ENCODE assay signal across 10 mouse cellular contexts in genomic region chr5:125102352-125102751, GRCm38 (mm10).
A peak's percentile ranks its signal among the peaks of the same experiment; 100 is the strongest.
DNase-seq lines count a peak whose midpoint lies in the region; ATAC-seq lines count a peak whose summit lies in the region.
"Had no signal": no experiment of that assay in that cellular context is flagged by ENCODE, and none has a peak within 500 bp of the region (broad histone marks: within the 10 kb centered on the region; RNA-seq: fewer than 3 reads in every experiment).

No protein-coding gene starts in this region.

- H3K9ac ChIP-seq in kidney, embryonic 15.5 days = peak overlapping the region; percentile 29; the same call in 1 of the 2 replicates
- H3K9ac ChIP-seq in kidney, embryonic 16.5 days (replicated peaks; ENCODE audit: low read length) = no peak overlapping the region
- H3K9ac ChIP-seq in embryonic facial prominence, embryonic 14.5 days (ENCODE audit: low read depth, low read length) = no peak overlapping the region
- H3K9ac ChIP-seq in intestine, embryonic 14.5 days (ENCODE audit: low read length) = no peak overlapping the region
- no peak overlapping the region for H3K9ac ChIP-seq in neural tube, embryonic 12.5 days

- WGBS in kidney, embryonic 15.5 days = 69% methylated on average over 8 of the region's 8 CpGs
- whole genome bisulfite sequencing in kidney, embryonic 16.5 days = 66% methylated on average over 8 of the region's 8 CpGs
- 77% methylated on average over 8 of the region's 8 CpGs for WGBS in embryonic facial prominence, embryonic 14.5 days
- WGBS in intestine, embryonic 14.5 days = 67% methylated on average over 8 of the region's 8 CpGs
- 79% methylated on average over 8 of the region's 8 CpGs for WGBS in neural tube, embryonic 12.5 days

- no peak overlapping the region for H3K4me3 ChIP-seq in kidney, embryonic 15.5 days (replicated peaks)
- H3K4me3 ChIP-seq in kidney, embryonic 16.5 days (ENCODE audit: low read length) = no peak overlapping the region
- no peak overlapping the region for H3K4me3 ChIP-seq in embryonic facial prominence, embryonic 14.5 days (ENCODE audit: low read depth, low read length)
- H3K4me3 ChIP-seq in intestine, embryonic 14.5 days (ENCODE audit: low read depth, low read length) = no peak overlapping the region
- H3K4me3 ChIP-seq in neural tube, embryonic 12.5 days = no peak overlapping the region

- no peaks in the 10 kb centered on the region for H3K9me3 ChIP-seq in kidney, embryonic 15.5 days (replicated peaks)
- H3K9me3 ChIP-seq in kidney, embryonic 16.5 days (ENCODE audit: low read length) = no peaks in the 10 kb centered on the region
- no peaks in the 10 kb centered on the region for H3K9me3 ChIP-seq in embryonic facial prominence, embryonic 14.5 days (ENCODE audit: control insufficient read depth, low read length)
- no peaks in the 10 kb centered on the region for H3K9me3 ChIP-seq in intestine, embryonic 14.5 days (ENCODE audit: control insufficient read depth, low read length)
- H3K9me3 ChIP-seq in neural tube, embryonic 12.5 days = no peaks in the 10 kb centered on the region

- no peak overlapping the region for H3K4me2 ChIP-seq in kidney, embryonic 15.5 days
- H3K4me2 ChIP-seq in kidney, embryonic 16.5 days (replicated peaks; ENCODE audit: low read depth, low read length) = no peak overlapping the region
- H3K4me2 ChIP-seq in embryonic facial prominence, embryonic 14.5 days (ENCODE audit: low read depth, low read length) = no peak overlapping the region
- H3K4me2 ChIP-seq in intestine, embryonic 14.5 days (ENCODE audit: low read length) = no peak overlapping the region
- 0 out of 2 replicates have a peak overlapping the region, but pooled peaks have one; percentile 7 for H3K4me2 ChIP-seq in neural tube, embryonic 12.5 days (replicated peaks)

- peaks cover 53% of the 10 kb centered on the region for H3K4me1 ChIP-seq in kidney, embryonic 15.5 days
- H3K4me1 ChIP-seq in kidney, embryonic 16.5 days (ENCODE audit: insufficient read depth, low read length) = peaks cover 27% of the 10 kb centered on the region
- H3K4me1 ChIP-seq in embryonic facial prominence, embryonic 14.5 days (ENCODE audit: control insufficient read depth, insufficient read depth, low read length) = peaks cover 17% of the 10 kb centered on the region
- peaks cover 22% of the 10 kb centered on the region for H3K4me1 ChIP-seq in intestine, embryonic 14.5 days (replicated peaks; ENCODE audit: control insufficient read depth, insufficient read depth, low read length)
- H3K4me1 ChIP-seq in neural tube, embryonic 12.5 days = peaks cover 38% of the 10 kb centered on the region

- DNase-seq in embryonic facial prominence, embryonic 14.5 days (ENCODE audit: low spot score) = no peak
- DNase-seq in intestine, embryonic 14.5 days (ENCODE audit: low spot score) = no peak
- DNase-seq in cerebellum, adult 18-20 months = no peak
- DNase-seq in kidney, postnatal 10 days = no peak
- DNase-seq in gastrocnemius, postnatal 25 days = no peak
- DNase-seq: adrenal gland, adult 8-10 months had no signal

- H3K27me3 ChIP-seq in kidney, embryonic 15.5 days = no peaks in the 10 kb centered on the region
- H3K27me3 ChIP-seq in kidney, embryonic 16.5 days (ENCODE audit: insufficient read depth, low read length) = no peaks in the 10 kb centered on the region
- no peaks in the 10 kb centered on the region for H3K27me3 ChIP-seq in embryonic facial prominence, embryonic 14.5 days (replicated peaks; ENCODE audit: control insufficient read depth, insufficient read depth, low read length)
- H3K27me3 ChIP-seq in intestine, embryonic 14.5 days (replicated peaks; ENCODE audit: control insufficient read depth, insufficient read depth, low read length) = no peaks in the 10 kb centered on the region
- no peaks in the 10 kb centered on the region for H3K27me3 ChIP-seq in neural tube, embryonic 12.5 days (replicated peaks)
- H3K27me3 ChIP-seq: CH12.LX had no signal

- peaks cover 87% of the 10 kb centered on the region for H3K36me3 ChIP-seq in kidney, embryonic 15.5 days
- peaks cover 48% of the 10 kb centered on the region for H3K36me3 ChIP-seq in kidney, embryonic 16.5 days (ENCODE audit: insufficient read depth, low read length)
- peaks cover 83% of the 10 kb centered on the region for H3K36me3 ChIP-seq in embryonic facial prominence, embryonic 14.5 days (ENCODE audit: control insufficient read depth, insufficient read depth, low read length)
- H3K36me3 ChIP-seq in intestine, embryonic 14.5 days (ENCODE audit: control insufficient read depth, insufficient read depth, low read length) = peaks cover 81% of the 10 kb centered on the region
- H3K36me3 ChIP-seq in neural tube, embryonic 12.5 days = peaks cover 69% of the 10 kb centered on the region

- ATAC-seq in kidney, embryonic 15.5 days (replicated peaks; ENCODE audit: low FRiP score) = no peak
- no peak for ATAC-seq in kidney, embryonic 16.5 days (ENCODE audit: low FRiP score, low TSS enrichment)
- ATAC-seq in embryonic facial prominence, embryonic 14.5 days (ENCODE audit: low read depth) = no peak
- peak; percentile 52 for ATAC-seq in intestine, embryonic 14.5 days (replicated peaks; ENCODE audit: low FRiP score, low TSS enrichment, low read depth)
- ATAC-seq in neural tube, embryonic 12.5 days (ENCODE audit: low FRiP score, low read depth) = peak; percentile 14; the same call in 1 of the 2 replicates

- H3K27ac ChIP-seq in kidney, embryonic 15.5 days = peak overlapping the region; percentile 70
- H3K27ac ChIP-seq in kidney, embryonic 16.5 days (ENCODE audit: low read length) = no peak overlapping the region
- H3K27ac ChIP-seq in embryonic facial prominence, embryonic 14.5 days (replicated peaks; ENCODE audit: low read depth, low read length) = peak overlapping the region; percentile 78
- peak overlapping the region; percentile 70 for H3K27ac ChIP-seq in intestine, embryonic 14.5 days (ENCODE audit: low read depth)
- H3K27ac ChIP-seq in neural tube, embryonic 12.5 days = no peak overlapping the region; the same call in 1 of the 2 replicates

Comparison
In these comparisons a context has a peak if more than half of its experiments do, and no peak if none do; other contexts are left out.
1. H3K27ac ChIP-seq: peak in kidney, embryonic 15.5 days (single experiment), embryonic facial prominence, embryonic 14.5 days (single experiment) and intestine, embryonic 14.5 days (single experiment); none in kidney, embryonic 16.5 days (single experiment) and neural tube, embryonic 12.5 days (single experiment).
2. ATAC-seq: peak in intestine, embryonic 14.5 days (single experiment) and neural tube, embryonic 12.5 days (single experiment); none in kidney, embryonic 15.5 days (single experiment), kidney, embryonic 16.5 days (single experiment) and embryonic facial prominence, embryonic 14.5 days (single experiment).